Mouse (Mus musculus): ENCODE results near the gene Prl8a2.

DNA sequence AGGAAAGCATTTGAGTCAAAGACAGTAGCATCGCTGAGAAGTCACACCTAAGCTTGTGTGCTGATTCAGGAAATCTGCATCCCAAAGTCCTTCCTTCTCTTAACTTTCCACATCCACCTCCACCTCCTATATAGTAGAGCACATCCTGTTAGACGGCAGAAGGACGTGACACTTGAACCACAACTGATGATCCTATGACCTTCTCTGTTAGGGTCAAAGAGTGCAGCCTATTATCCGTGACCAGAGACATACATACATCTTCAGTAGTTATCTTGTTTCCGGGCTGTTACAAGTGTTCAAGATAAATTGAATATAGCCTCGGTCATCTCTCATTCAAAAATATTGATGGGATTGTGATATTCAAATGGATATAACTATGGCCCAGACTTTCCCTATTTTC lies 45.3 kb downstream of the Prl8a2 start, which contains the start of gene Prl2b1:
- no peak for TF ChIP-seq EP300 (IDR thresholded peaks at IDR 0.05; ENCODE audit: low read depth)
- no peak for TF ChIP-seq CTCF (IDR thresholded peaks at IDR 0.05; ENCODE audit: low read depth)
